Mouse (Mus musculus): ENCODE data around the gene Reg4.
A peak's percentile ranks its signal among the peaks of the same experiment; 100 is the strongest.

Gene Reg4

GRCm38 (mm10) chr3:98221856-98222255, at the start of gene Reg4:
TSS of gene Reg4 (plus strand) at chr3:98222156.
- no peak for ATAC-seq (ENCODE audit: insufficient number of reproducible peaks, low FRiP score, low TSS enrichment)

GRCm38 (mm10) chr3:98178340-98178739, 43.6 kb upstream of the Reg4 start:
- no peak for ATAC-seq (ENCODE audit: insufficient number of reproducible peaks, low FRiP score, low TSS enrichment)

GRCm38 (mm10) chr3:98180805-98181204, 41.2 kb upstream of the Reg4 start:
- ATAC-seq (ENCODE audit: insufficient number of reproducible peaks, low FRiP score, low TSS enrichment) = no peak

GRCm38 (mm10) chr3:98185163-98185714, 36.7 kb upstream of the Reg4 start:
- no peak for ATAC-seq (ENCODE audit: insufficient number of reproducible peaks, low FRiP score, low TSS enrichment)

GRCm38 (mm10) chr3:98187777-98188176, 34.2 kb upstream of the Reg4 start:
- no peak for ATAC-seq (ENCODE audit: insufficient number of reproducible peaks, low FRiP score, low TSS enrichment)

- peak; percentile 31; the same call in 1 of the 2 replicates for ATAC-seq (ENCODE audit: insufficient number of reproducible peaks, low FRiP score, low TSS enrichment)
Observed at GRCm38 (mm10) chr3:98197711-98198532, 24.0 kb upstream of the Reg4 start.

GRCm38 (mm10) chr3:98199747-98200146, 22.2 kb upstream of the Reg4 start:
- ATAC-seq (ENCODE audit: insufficient number of reproducible peaks, low FRiP score, low TSS enrichment) = no peak

GRCm38 (mm10) chr3:98203282-98203681, 18.7 kb upstream of the Reg4 start:
- ATAC-seq (ENCODE audit: insufficient number of reproducible peaks, low FRiP score, low TSS enrichment) = no peak

- ATAC-seq (ENCODE audit: insufficient number of reproducible peaks, low FRiP score, low TSS enrichment) = no peak
Observed at GRCm38 (mm10) chr3:98206977-98207376, 15.0 kb upstream of the Reg4 start.

GRCm38 (mm10) chr3:98209161-98209560, 12.8 kb upstream of the Reg4 start:
- ATAC-seq (ENCODE audit: insufficient number of reproducible peaks, low FRiP score, low TSS enrichment) = no peak

- no peak for ATAC-seq (ENCODE audit: insufficient number of reproducible peaks, low FRiP score, low TSS enrichment)
Observed at GRCm38 (mm10) chr3:98210860-98211259, 11.1 kb upstream of the Reg4 start.

- ATAC-seq (ENCODE audit: insufficient number of reproducible peaks, low FRiP score, low TSS enrichment) = no peak
Observed at GRCm38 (mm10) chr3:98211301-98212081, 10.5 kb upstream of the Reg4 start.

- no peak for ATAC-seq (ENCODE audit: insufficient number of reproducible peaks, low FRiP score, low TSS enrichment)
Observed at GRCm38 (mm10) chr3:98216296-98216695, 5.7 kb upstream of the Reg4 start.

- ATAC-seq (ENCODE audit: insufficient number of reproducible peaks, low FRiP score, low TSS enrichment) = no peak
Observed at GRCm38 (mm10) chr3:98223263-98223662, 1.3 kb downstream of the Reg4 start.

- ATAC-seq (ENCODE audit: insufficient number of reproducible peaks, low FRiP score, low TSS enrichment) = no peak
Observed at GRCm38 (mm10) chr3:98223783-98224580, 2.0 kb downstream of the Reg4 start.

GRCm38 (mm10) chr3:98224975-98225374, 3.0 kb downstream of the Reg4 start:
- no peak for ATAC-seq (ENCODE audit: insufficient number of reproducible peaks, low FRiP score, low TSS enrichment)

- ATAC-seq (ENCODE audit: insufficient number of reproducible peaks, low FRiP score, low TSS enrichment) = no peak
Observed at GRCm38 (mm10) chr3:98225746-98226145, 3.8 kb downstream of the Reg4 start.

- peak; percentile 69; the same call in 1 of the 2 replicates for ATAC-seq (ENCODE audit: insufficient number of reproducible peaks, low FRiP score, low TSS enrichment)
Observed at GRCm38 (mm10) chr3:98226988-98227610, 5.1 kb downstream of the Reg4 start.

- ATAC-seq (ENCODE audit: insufficient number of reproducible peaks, low FRiP score, low TSS enrichment) = no peak
Observed at GRCm38 (mm10) chr3:98227763-98228162, 5.8 kb downstream of the Reg4 start.

- ATAC-seq (ENCODE audit: insufficient number of reproducible peaks, low FRiP score, low TSS enrichment) = no peak
Observed at GRCm38 (mm10) chr3:98229943-98230342, 8.0 kb downstream of the Reg4 start.

Measured in cerebellum, adult (tissue).